Mouse (Mus musculus): Measurements from ENCODE around the gene Zfp616. TPM values are rescaled to one million over a fixed set of nuclear protein-coding genes. Genes with fewer than 3 reads are reported as not detected.

Zfp616 gene
- not detected in 2 replicates for polyA plus RNA-seq (2016; fragmentation: Nextera tagmentation; extraction: Ambion mirVana)

- H3K9ac ChIP-seq (replicated peaks): no peak within 1 kb of the TSS
- no peaks in the 10 kb centered on the region for H3K36me3 ChIP-seq
- no peak within 1 kb of the TSS for H3K4me3 ChIP-seq (replicated peaks)
- H3K27me3 ChIP-seq: no peaks in the 10 kb centered on the region
- H3K9me3 ChIP-seq: peaks cover 13% of the 10 kb centered on the region; the same call in 1 of the 2 replicates
- WGBS: 85% methylated on average over 1 of the region's 1 CpGs
- ATAC-seq (ENCODE audit: insufficient number of reproducible peaks, insufficient read depth, low FRiP score, low TSS enrichment, low read depth): no peak
- H3K4me1 ChIP-seq (replicated peaks): no peaks in the 10 kb centered on the region
- H3K27ac ChIP-seq: no peak within 1 kb of the TSS
- no peak within 1 kb of the TSS for H3K4me2 ChIP-seq
These were observed at the start of gene Zfp616 for GRCm38 (mm10) chr11:74069655-74070054. Zfp616 (plus strand) TSS chr11:74069955.

- Histone ChIP-seq H3K4me3 (replicated peaks) (no peak overlapping the region), H3K27me3 (no peaks in the 10 kb centered on the region), H3K4me2 (no peak overlapping the region), H3K4me1 (replicated peaks) (no peaks in the 10 kb centered on the region), H3K36me3 (no peaks in the 10 kb centered on the region), H3K9ac (replicated peaks) (no peak overlapping the region), H3K9me3 (peaks cover 31% of the 10 kb centered on the region; the same call in 1 of the 2 replicates), H3K27ac (no peak overlapping the region)
- ATAC-seq (ENCODE audit: insufficient number of reproducible peaks, insufficient read depth, low FRiP score, low TSS enrichment, low read depth): no peak
- WGBS: 77% methylated on average over 3 of the region's 3 CpGs
These were observed 18.4 kb upstream of the Zfp616 start for GRCm38 (mm10) chr11:74051347-74051746.

- WGBS: 71% methylated on average over 2 of the region's 2 CpGs
These were observed 13.3 kb upstream of the Zfp616 start, which contains the start of the genes Olfr139 and Olfr399 for GRCm38 (mm10) chr11:74056451-74056850. Olfr139 (minus strand) TSS chr11:74056551. Olfr399 (minus strand) TSS chr11:74056615.

GRCm38 (mm10) chr11:74100724-74101123, 31.0 kb downstream of the Zfp616 start:
- Histone ChIP-seq H3K4me2 (no peak overlapping the region), H3K4me3 (replicated peaks) (no peak overlapping the region), H3K27ac (no peak overlapping the region), H3K9me3 (peaks cover 9% of the 10 kb centered on the region; the same call in 1 of the 2 replicates), H3K27me3 (no peaks in the 10 kb centered on the region), H3K9ac (replicated peaks) (no peak overlapping the region), H3K36me3 (no peaks in the 10 kb centered on the region), H3K4me1 (replicated peaks) (no peaks in the 10 kb centered on the region)
- no peak for ATAC-seq (ENCODE audit: insufficient number of reproducible peaks, insufficient read depth, low FRiP score, low TSS enrichment, low read depth)
- WGBS: 86% methylated on average over 2 of the region's 2 CpGs

More at GRCm38 (mm10) chr11:74056451-74056850, 13.3 kb upstream of the Zfp616 start, which contains the start of the genes Olfr139 and Olfr399:
- no peak for ATAC-seq (ENCODE audit: insufficient number of reproducible peaks, insufficient read depth, low FRiP score, low TSS enrichment, low read depth)
- H3K4me1 ChIP-seq (replicated peaks): no peaks in the 10 kb centered on the region
- H3K27ac ChIP-seq: no peak within 1 kb of the TSS
- no peaks in the 10 kb centered on the region for H3K27me3 ChIP-seq
- H3K9ac ChIP-seq (replicated peaks): no peak within 1 kb of the TSS
- no peak within 1 kb of the TSS for H3K4me2 ChIP-seq
- H3K9me3 ChIP-seq: peaks cover 30% of the 10 kb centered on the region
- H3K36me3 ChIP-seq: no peaks in the 10 kb centered on the region
- H3K4me3 ChIP-seq (replicated peaks): no peak within 1 kb of the TSS

GRCm38 (mm10) chr11:74101507-74101906, 31.8 kb downstream of the Zfp616 start:
- Histone ChIP-seq H3K27ac (no peak overlapping the region), H3K4me1 (replicated peaks) (no peaks in the 10 kb centered on the region), H3K4me3 (replicated peaks) (no peak overlapping the region), H3K4me2 (no peak overlapping the region), H3K9me3 (peaks cover 5% of the 10 kb centered on the region; the same call in 1 of the 2 replicates), H3K36me3 (no peaks in the 10 kb centered on the region), H3K27me3 (no peaks in the 10 kb centered on the region), H3K9ac (replicated peaks) (no peak overlapping the region)
- 63% methylated on average over 2 of the region's 2 CpGs for WGBS
- ATAC-seq (ENCODE audit: insufficient number of reproducible peaks, insufficient read depth, low FRiP score, low TSS enrichment, low read depth): no peak

- Histone ChIP-seq H3K36me3 (no peaks in the 10 kb centered on the region), H3K27me3 (no peaks in the 10 kb centered on the region), H3K9ac (replicated peaks) (no peak overlapping the region), H3K4me3 (replicated peaks) (no peak overlapping the region), H3K4me1 (replicated peaks) (no peaks in the 10 kb centered on the region), H3K4me2 (no peak overlapping the region), H3K9me3 (peaks cover 18% of the 10 kb centered on the region), H3K27ac (no peak overlapping the region)
- no peak for ATAC-seq (ENCODE audit: insufficient number of reproducible peaks, insufficient read depth, low FRiP score, low TSS enrichment, low read depth)
- 27% methylated on average over 5 of the region's 5 CpGs for WGBS
These were observed 35.3 kb downstream of the Zfp616 start for GRCm38 (mm10) chr11:74105066-74105465.

- Histone ChIP-seq H3K9ac (replicated peaks) (no peak within 1 kb of the TSS), H3K27ac (no peak within 1 kb of the TSS), H3K9me3 (peaks cover 36% of the 10 kb centered on the region), H3K4me3 (replicated peaks) (no peak within 1 kb of the TSS), H3K4me1 (replicated peaks) (no peaks in the 10 kb centered on the region), H3K27me3 (no peaks in the 10 kb centered on the region), H3K4me2 (no peak within 1 kb of the TSS), H3K36me3 (no peaks in the 10 kb centered on the region)
- ATAC-seq (ENCODE audit: insufficient number of reproducible peaks, insufficient read depth, low FRiP score, low TSS enrichment, low read depth): no peak
These were observed 43.7 kb downstream of the Zfp616 start, which contains the start of gene Olfr401 for GRCm38 (mm10) chr11:74113412-74113811. Olfr401 (plus strand) TSS chr11:74113712.

Other genes with a start within 250 kb of the Zfp616 start
- not detected in 2 replicates for gene Olfr393, start 218.5 kb upstream of the Zfp616 start, polyA plus RNA-seq (2016; fragmentation: Nextera tagmentation; extraction: Ambion mirVana)
- not detected in 2 replicates for gene Olfr394, start 179.2 kb upstream of the Zfp616 start, polyA plus RNA-seq (2016; fragmentation: Nextera tagmentation; extraction: Ambion mirVana)
- not detected in 2 replicates for gene Olfr395, start 160.7 kb upstream of the Zfp616 start, polyA plus RNA-seq (2016; fragmentation: Nextera tagmentation; extraction: Ambion mirVana)
- gene Olfr23, start 133.3 kb upstream of the Zfp616 start, polyA plus RNA-seq (2016; fragmentation: Nextera tagmentation; extraction: Ambion mirVana): not detected in 2 replicates
- gene Olfr397, start 109.1 kb upstream of the Zfp616 start, polyA plus RNA-seq (2016; fragmentation: Nextera tagmentation; extraction: Ambion mirVana): not detected in 2 replicates
- gene Olfr398, start 79.5 kb upstream of the Zfp616 start, polyA plus RNA-seq (2016; fragmentation: Nextera tagmentation; extraction: Ambion mirVana): not detected in 2 replicates
- gene Olfr139, start 13.4 kb upstream of the Zfp616 start, polyA plus RNA-seq (2016; fragmentation: Nextera tagmentation; extraction: Ambion mirVana): not detected in 2 replicates
- gene Olfr399, start 13.3 kb upstream of the Zfp616 start, polyA plus RNA-seq (2016; fragmentation: Nextera tagmentation; extraction: Ambion mirVana): not detected in 2 replicates
- gene Olfr401, start 43.8 kb downstream of the Zfp616 start, polyA plus RNA-seq (2016; fragmentation: Nextera tagmentation; extraction: Ambion mirVana): not detected in 2 replicates
- gene Olfr402, start 83.6 kb downstream of the Zfp616 start, polyA plus RNA-seq (2016; fragmentation: Nextera tagmentation; extraction: Ambion mirVana): not detected in 2 replicates
- gene Olfr403, start 116.3 kb downstream of the Zfp616 start, polyA plus RNA-seq (2016; fragmentation: Nextera tagmentation; extraction: Ambion mirVana): not detected in 2 replicates
- not detected in 2 replicates for gene Olfr43, start 141.4 kb downstream of the Zfp616 start, polyA plus RNA-seq (2016; fragmentation: Nextera tagmentation; extraction: Ambion mirVana)
- not detected in 2 replicates for gene Olfr406, start 189.9 kb downstream of the Zfp616 start, polyA plus RNA-seq (2016; fragmentation: Nextera tagmentation; extraction: Ambion mirVana)
- gene Olfr59, start 213.8 kb downstream of the Zfp616 start, polyA plus RNA-seq (2016; fragmentation: Nextera tagmentation; extraction: Ambion mirVana): not detected in 2 replicates

Measured in limb, embryonic 12.5 days (tissue).